ENCODE assay signal across 8 mouse cellular contexts in the genomic region with DNA sequence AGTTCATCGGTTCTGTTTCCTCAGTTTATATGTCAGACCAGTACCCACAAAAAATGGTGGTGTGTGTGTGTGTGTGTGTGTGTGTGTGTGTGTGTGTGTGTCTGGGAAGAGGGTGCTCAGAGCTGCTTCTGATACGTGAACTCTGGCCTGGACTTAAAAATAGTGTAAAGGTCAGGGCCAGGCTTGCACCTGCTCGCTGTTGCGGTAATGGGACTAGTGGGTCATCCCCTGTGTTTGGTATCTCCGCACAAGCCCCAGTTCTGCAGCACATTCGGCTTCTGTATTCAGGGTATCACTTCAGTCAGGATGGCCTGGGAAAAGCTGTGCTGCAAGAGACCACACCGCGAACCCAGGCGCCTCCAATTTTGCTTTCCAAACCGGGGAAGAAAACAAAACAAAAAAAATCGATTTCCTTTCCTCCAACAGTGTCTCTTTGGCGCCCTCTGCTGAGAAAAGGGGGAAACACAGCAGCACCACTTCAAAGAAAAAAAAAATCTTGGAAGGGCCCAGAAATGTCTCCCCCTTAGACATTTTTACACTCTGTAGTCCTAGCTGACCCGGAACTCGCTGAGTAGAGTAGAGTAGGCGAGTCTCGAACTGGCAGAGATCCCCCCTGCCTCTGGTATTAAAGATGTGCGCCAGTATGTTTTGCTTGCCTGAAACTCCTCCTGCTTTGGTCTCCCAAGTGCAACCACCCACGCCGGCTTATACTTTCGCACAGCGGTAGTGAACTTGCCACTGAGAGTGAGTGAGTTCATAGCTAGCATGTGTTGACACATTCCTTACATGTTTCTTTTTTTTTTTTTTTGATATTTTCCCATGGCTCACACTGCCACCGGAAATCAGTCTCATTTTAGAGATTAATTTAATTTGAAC. TPM values are rescaled to one million over a fixed set of nuclear protein-coding genes. Genes with fewer than 3 reads are reported as not detected.
A peak's percentile ranks its signal among the peaks of the same experiment; 100 is the strongest.
DNase-seq lines count a peak whose midpoint lies in the region; ATAC-seq and TF ChIP-seq lines count a peak whose summit lies in the region.

No protein-coding gene starts in this region.

- H3K9me3 ChIP-seq in forebrain, embryonic 15.5 days, result no peaks in the 10 kb centered on the region
- H3K9me3 ChIP-seq in lung, embryonic 14.5 days (ENCODE audit: low read depth, low read length), result no peaks in the 10 kb centered on the region

- peak; percentile 92 for TF ChIP-seq CTCF in layer of hippocampus, adult 2 months (conservative IDR thresholded peaks at IDR 0.05)
- peak; percentile 84 for TF ChIP-seq CTCF in lung, embryonic 14.5 days (IDR thresholded peaks at IDR 0.05; ENCODE audit: low read depth)
- peak; percentile 17; the same call in 1 of the 2 replicates for TF ChIP-seq CTCF in olfactory bulb, adult 2 months (IDR thresholded peaks at IDR 0.05; ENCODE audit: insufficient read depth, low read depth, low read length)
- no peak for TF ChIP-seq CTCF in thymus, adult 2 months (IDR thresholded peaks at IDR 0.05; ENCODE audit: borderline replicate concordance, control insufficient read depth, extremely low read depth, insufficient read depth, low read length, poor library complexity)

- H3K4me2 ChIP-seq in forebrain, embryonic 15.5 days (replicated peaks), result peak overlapping the region; percentile 42
- peak overlapping the region; percentile 85 for H3K4me2 ChIP-seq in lung, embryonic 14.5 days

- TF ChIP-seq POLR2A in olfactory bulb, adult 2 months (IDR thresholded peaks at IDR 0.05; ENCODE audit: insufficient read depth, low read depth, low read length), result no peak
- no peak for TF ChIP-seq POLR2A in thymus, adult 2 months (IDR thresholded peaks at IDR 0.05; ENCODE audit: control insufficient read depth, extremely low read depth, insufficient read depth, low read length, poor library complexity)

- H3K36me3 ChIP-seq in forebrain, embryonic 15.5 days, result no peaks in the 10 kb centered on the region
- no peaks in the 10 kb centered on the region for H3K36me3 ChIP-seq in lung, embryonic 14.5 days (ENCODE audit: insufficient read depth)
- no peaks in the 10 kb centered on the region for H3K36me3 ChIP-seq in thymus, adult 2 months (ENCODE audit: control insufficient read depth, insufficient read depth, low read length)

- peak overlapping the region; percentile 29 for H3K4me3 ChIP-seq in forebrain, embryonic 15.5 days
- peak overlapping the region; percentile 48 for H3K4me3 ChIP-seq in layer of hippocampus, adult 2 months
- H3K4me3 ChIP-seq in lung, embryonic 14.5 days (ENCODE audit: low read depth, low read length), result peak overlapping the region; percentile 35
- H3K4me3 ChIP-seq in olfactory bulb, adult 2 months (ENCODE audit: insufficient read depth, low read depth, low read length), result peak overlapping the region; percentile 48
- H3K4me3 ChIP-seq in thymus, adult 2 months (ENCODE audit: control insufficient read depth, insufficient read depth, low read length), result peak overlapping the region; percentile 60

- peak; percentile 77 for DNase-seq in ES-CJ7 (ENCODE audit: low read depth, low spot score)
- peak; percentile 85 for DNase-seq in cerebellum, adult 11-12 months
- DNase-seq in heart, postnatal 25 days (ENCODE audit: low spot score), result peak; percentile 70
- peak; percentile 81 to 88 for DNase-seq in layer of hippocampus, adult 2 months (ENCODE audit: low spot score in 2 of 2)
- peak; percentile 96 for DNase-seq in lung, embryonic 14.5 days
- peak; percentile 85 for DNase-seq in thymus, adult 2 months

- intact Hi-C loops in heart, postnatal 25 days (cut with DNase I), result loop anchor here (2.0 to 10.0 kb wide), 5 partner anchors 13 to 275 kb away; partner anchors contain the start of genes Dennd6b, Trabd and Tubgcp6

- H3K27ac ChIP-seq in forebrain, embryonic 15.5 days (replicated peaks), result peak overlapping the region; percentile 87
- peak overlapping the region; percentile 99 for H3K27ac ChIP-seq in layer of hippocampus, adult 2 months
- peak overlapping the region; percentile 89 for H3K27ac ChIP-seq in lung, embryonic 14.5 days (ENCODE audit: low read depth)
- H3K27ac ChIP-seq in olfactory bulb, adult 2 months (ENCODE audit: insufficient read depth, low read depth, low read length), result peak overlapping the region; percentile 88
- H3K27ac ChIP-seq in thymus, adult 2 months (ENCODE audit: control insufficient read depth, insufficient read depth, low read length), result peak overlapping the region; percentile 61; the same call in 1 of the 2 replicates

- H3K4me1 ChIP-seq in forebrain, embryonic 15.5 days, result peaks cover 33% of the 10 kb centered on the region
- H3K4me1 ChIP-seq in lung, embryonic 14.5 days (ENCODE audit: insufficient read depth), result no peaks in the 10 kb centered on the region
- H3K4me1 ChIP-seq in olfactory bulb, adult 2 months (ENCODE audit: control insufficient read depth, insufficient read depth, low read length), result peaks cover 6% of the 10 kb centered on the region
- peaks cover 14% of the 10 kb centered on the region for H3K4me1 ChIP-seq in thymus, adult 2 months (replicated peaks; ENCODE audit: control insufficient read depth, insufficient read depth, low read length)

- WGBS in forebrain, embryonic 15.5 days, result 16% methylated on average over 22 of the region's 22 CpGs
- 11% methylated on average over 22 of the region's 22 CpGs for WGBS in lung, embryonic 14.5 days
- WGBS in olfactory bulb, adult 2 months, result 7% methylated on average over 22 of the region's 22 CpGs
- 8% methylated on average over 22 of the region's 22 CpGs for WGBS in thymus, adult 2 months

- no peaks in the 10 kb centered on the region for H3K27me3 ChIP-seq in forebrain, embryonic 15.5 days
- H3K27me3 ChIP-seq in lung, embryonic 14.5 days (ENCODE audit: insufficient read depth, low read length), result no peaks in the 10 kb centered on the region
- H3K27me3 ChIP-seq in thymus, adult 2 months (ENCODE audit: control insufficient read depth, insufficient read depth, low read length), result no peaks in the 10 kb centered on the region

- no peak; the same call in 1 of the 2 replicates for ATAC-seq in forebrain, embryonic 15.5 days (replicated peaks)
- ATAC-seq in lung, embryonic 14.5 days (ENCODE audit: insufficient read depth), result peak; percentile 25; the same call in 1 of the 2 replicates

- peak overlapping the region; percentile 42 for H3K9ac ChIP-seq in forebrain, embryonic 15.5 days (replicated peaks)
- H3K9ac ChIP-seq in lung, embryonic 14.5 days, result peak overlapping the region; percentile 34

RNA-seq across cellular contexts. Expression of gene Ppp6r2, which starts 1.2 kb away (rescaled TPM):
- 79.8 and 83.6 TPM in 2 replicates for polyA plus RNA-seq in forebrain, embryonic 15.5 days (2015; fragmentation: Nextera tagmentation; extraction: Ambion mirVana)
- 10 to 100 TPM; 63.4 to 65.0 TPM for total RNA-seq in heart, postnatal 25 days (2021)
- total RNA-seq in layer of hippocampus, adult 2 months (2021), result 100 to 1,000 TPM; 170 to 172 TPM
- polyA plus RNA-seq in lung, embryonic 14.5 days (2014; fragmentation: Nextera tagmentation; extraction: Ambion mirVana), result 25.6 and 27.8 TPM in 2 replicates
- polyA plus RNA-seq in olfactory bulb, adult 2 months (2012; ENCODE audit: insufficient read depth, insufficient read length, low replicate concordance, missing spikeins), result not detected in 2 replicates
- polyA plus RNA-seq in thymus, adult 2 months (2012; rRNA removed), result 299 and 592 TPM in 2 replicates

RNA-seq across cellular contexts. Expression of gene Dennd6b, which starts 13.8 kb away (rescaled TPM):
- polyA plus RNA-seq in forebrain, embryonic 15.5 days (2015; fragmentation: Nextera tagmentation; extraction: Ambion mirVana), result 58.5 and 62.2 TPM in 2 replicates
- 1 to 10 TPM; 8.4 to 8.7 TPM for total RNA-seq in heart, postnatal 25 days (2021)
- 10 to 100 TPM; 39.6 to 41.5 TPM for total RNA-seq in layer of hippocampus, adult 2 months (2021)
- 9.2 and 11.0 TPM in 2 replicates for polyA plus RNA-seq in lung, embryonic 14.5 days (2014; fragmentation: Nextera tagmentation; extraction: Ambion mirVana)
- polyA plus RNA-seq in olfactory bulb, adult 2 months (2012; ENCODE audit: insufficient read depth, insufficient read length, low replicate concordance, missing spikeins), result not detected in 2 replicates
- polyA plus RNA-seq in thymus, adult 2 months (2012; rRNA removed), result 42.3 and 50.1 TPM in 2 replicates

RNA-seq across cellular contexts. Expression of gene Plxnb2, which starts 29.5 kb away (rescaled TPM):
- polyA plus RNA-seq in forebrain, embryonic 15.5 days (2015; fragmentation: Nextera tagmentation; extraction: Ambion mirVana), result 113 and 118 TPM in 2 replicates
- total RNA-seq in heart, postnatal 25 days (2021), result 10 to 100 TPM; 81.5 to 86.1 TPM
- 10 to 100 TPM; 49.7 to 59.1 TPM for total RNA-seq in layer of hippocampus, adult 2 months (2021)
- polyA plus RNA-seq in lung, embryonic 14.5 days (2014; fragmentation: Nextera tagmentation; extraction: Ambion mirVana), result 149 and 156 TPM in 2 replicates
- 46.6 TPM in 1 of 2 replicates, not detected in the other for polyA plus RNA-seq in olfactory bulb, adult 2 months (2012; ENCODE audit: insufficient read depth, insufficient read length, low replicate concordance, missing spikeins)
- 42.8 and 54.6 TPM in 2 replicates for polyA plus RNA-seq in thymus, adult 2 months (2012; rRNA removed)
